Comparison of ENCODE assay signal across 9 mouse cellular contexts in the genomic region with DNA sequence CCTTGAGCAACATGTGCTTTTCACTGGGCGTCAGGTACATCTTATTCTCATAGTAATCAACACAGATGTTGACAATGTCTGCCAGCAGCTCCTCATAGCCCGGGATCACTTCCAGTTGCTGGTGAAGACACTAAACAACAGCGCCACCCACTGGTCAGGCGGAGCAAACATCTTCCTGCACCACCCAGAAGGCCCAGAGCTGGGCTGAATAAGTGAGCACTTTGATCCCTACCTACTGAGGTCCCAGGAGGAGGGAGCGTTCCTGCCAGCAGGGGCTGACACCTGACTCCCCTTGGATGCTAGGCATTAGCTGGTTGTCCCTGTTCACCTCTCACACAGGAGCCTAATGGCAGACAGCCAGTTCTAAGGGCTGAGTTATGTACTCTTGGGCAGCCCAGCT. TPM values are rescaled to one million over a fixed set of nuclear protein-coding genes. Genes with fewer than 3 reads are reported as not detected.
A peak's percentile ranks its signal among the peaks of the same experiment; 100 is the strongest.
DNase-seq lines count a peak whose midpoint lies in the region; ATAC-seq lines count a peak whose summit lies in the region.
"Had no signal": no experiment of that assay in that cellular context is flagged by ENCODE, and none has a peak within 500 bp of the region (broad histone marks: within the 10 kb centered on the region; RNA-seq: fewer than 3 reads in every experiment).

No protein-coding gene starts in this region.

- no peaks in the 10 kb centered on the region for H3K4me1 ChIP-seq in embryonic facial prominence, embryonic 14.5 days (ENCODE audit: control insufficient read depth, insufficient read depth, low read length)
- H3K4me1 ChIP-seq: embryonic facial prominence, embryonic 13.5 days had no signal

- WGBS in embryonic facial prominence, embryonic 14.5 days: 44% methylated on average over 5 of the region's 5 CpGs

- no peaks in the 10 kb centered on the region for H3K27me3 ChIP-seq in embryonic facial prominence, embryonic 14.5 days (replicated peaks; ENCODE audit: control insufficient read depth, insufficient read depth, low read length)
- H3K27me3 ChIP-seq: embryonic facial prominence, embryonic 13.5 days had no signal

- no peak overlapping the region for H3K9ac ChIP-seq in embryonic facial prominence, embryonic 14.5 days (ENCODE audit: low read depth, low read length)
- H3K9ac ChIP-seq: embryonic facial prominence, embryonic 13.5 days had no signal

- no peak overlapping the region for H3K27ac ChIP-seq in embryonic facial prominence, embryonic 14.5 days (replicated peaks; ENCODE audit: low read depth, low read length)
- H3K27ac ChIP-seq: embryonic facial prominence, embryonic 13.5 days had no signal

- H3K36me3 ChIP-seq in embryonic facial prominence, embryonic 14.5 days (ENCODE audit: control insufficient read depth, insufficient read depth, low read length): no peaks in the 10 kb centered on the region

- no peaks in the 10 kb centered on the region for H3K9me3 ChIP-seq in embryonic facial prominence, embryonic 14.5 days (ENCODE audit: control insufficient read depth, low read length)
- H3K9me3 ChIP-seq: embryonic facial prominence, embryonic 13.5 days had no signal

- no peak overlapping the region for H3K4me2 ChIP-seq in embryonic facial prominence, embryonic 14.5 days (ENCODE audit: low read depth, low read length)
- H3K4me2 ChIP-seq: embryonic facial prominence, embryonic 13.5 days had no signal

- H3K4me3 ChIP-seq in embryonic facial prominence, embryonic 14.5 days (ENCODE audit: low read depth, low read length): no peak overlapping the region
- H3K4me3 ChIP-seq: embryonic facial prominence, embryonic 13.5 days had no signal

- peak; percentile 50; the same call in 1 of the 2 replicates for ATAC-seq in embryonic facial prominence, embryonic 14.5 days (ENCODE audit: low read depth)

- DNase-seq in heart, adult 18-20 months: peak; percentile 34 to 44
- DNase-seq in heart, adult 8-10 months (ENCODE audit: low spot score): no peak
- peak; percentile 21 for DNase-seq in 3T3-L1 (ENCODE audit: low read depth, low spot score)
- DNase-seq in NIH3T3 (ENCODE audit: low read depth): peak; percentile 54
- peak; percentile 8 for DNase-seq in embryonic facial prominence, embryonic 14.5 days (ENCODE audit: low spot score)
- DNase-seq in lung, postnatal 36 days: peak; percentile 28
- peak; percentile 68 for DNase-seq in thymus, postnatal 0 days (ENCODE audit: low spot score)
- no peak for DNase-seq in left cerebral cortex, postnatal 36 days (ENCODE audit: low spot score in 2 of 2)

- intact Hi-C loops in left cerebral cortex, postnatal 36 days (cut with DNase I): loop anchor here (5.0 kb wide), 1 partner anchor 36 kb away; a partner anchor contains a TSS

RNA-seq across cellular contexts. Expression of a gene that starts 35.9 kb away (rescaled TPM):
- total RNA-seq in heart, adult 18-20 months (2021): 10 to 100 TPM; 52.3 to 58.6 TPM
- total RNA-seq in heart, adult 8-10 months (2022): 10 to 100 TPM; 63.9 to 70.3 (median 66.7) TPM
- polyA plus RNA-seq in embryonic facial prominence, embryonic 14.5 days (2014; fragmentation: Nextera tagmentation; extraction: Ambion mirVana): 13.4 TPM in 2 replicates
- 62.7 and 67.6 TPM in 2 replicates for polyA plus RNA-seq in thymus, postnatal 0 days (2015; fragmentation: Nextera tagmentation; extraction: Ambion mirVana)
- total RNA-seq in left cerebral cortex, postnatal 36 days (2021): 100 to 1,000 TPM; 562 to 605 TPM

RNA-seq across cellular contexts. Expression of a gene that starts 41.4 kb away (rescaled TPM):
- not detected for total RNA-seq in heart, adult 18-20 months (2021)
- total RNA-seq in heart, adult 8-10 months (2022): not detected
- 0.20 and 0.45 TPM in 2 replicates for polyA plus RNA-seq in embryonic facial prominence, embryonic 14.5 days (2014; fragmentation: Nextera tagmentation; extraction: Ambion mirVana)
- polyA plus RNA-seq in thymus, postnatal 0 days (2015; fragmentation: Nextera tagmentation; extraction: Ambion mirVana): 0.75 and 1.4 TPM in 2 replicates
- 1 to 10 TPM; 3.3 to 4.5 TPM for total RNA-seq in left cerebral cortex, postnatal 36 days (2021)

Comparison
In these comparisons a context has a peak if more than half of its experiments do, and no peak if none do; other contexts are left out.
1. DNase-seq: peak in heart, adult 18-20 months (2 of 2), 3T3-L1 (single experiment), NIH3T3 (single experiment), embryonic facial prominence, embryonic 14.5 days (single experiment), lung, postnatal 36 days (single experiment) and thymus, postnatal 0 days (single experiment); none in heart, adult 8-10 months (single experiment) and left cerebral cortex, postnatal 36 days (0 of 2).
2. RNA of a gene that starts 35.9 kb away (total RNA-seq): 562 to 605 TPM in left cerebral cortex, postnatal 36 days; 63.9 to 70.3 TPM in heart, adult 8-10 months and 52.3 to 58.6 TPM in heart, adult 18-20 months; every median in the first group is over 4 times any median in the second.
3. RNA of a gene that starts 41.4 kb away (total RNA-seq): 3.3 to 4.5 TPM in left cerebral cortex, postnatal 36 days; not detected in heart, adult 18-20 months and not detected in heart, adult 8-10 months; every median in the first group is over 4 times any median in the second.